Mouse (Mus musculus) G1E (cell line): ENCODE measurements at regions not wholly inside any gene's neighbourhood (a gene's known extent, or its start where the extent isn't known, plus 50 kb on each side); places are given as distances from the start of the nearest gene placed in this dataset.

Source experiments
- ATAC-seq: 2 replicates; pipeline ENCODE4 v1.8.0; 2016; ENCODE audit warnings: mild to moderate bottlenecking; ENCODE audit not compliant: insufficient number of reproducible peaks, poor library complexity, low FRiP score, severe bottlenecking; ENCODE audit errors: extremely low read depth
- DNase-seq: peaks from one replicate; pipeline ENCODE4 v3.0.0; 2012; ENCODE audit warnings: low spot score
- H3K27me3 ChIP-seq: 2 replicates; pipeline ENCODE4 v1.6.1; 2012; ENCODE audit warnings: mild to moderate bottlenecking, low read length, inconsistent platforms; ENCODE audit not compliant: insufficient read depth
- H3K36me3 ChIP-seq: replicated peaks from 2 replicates; pipeline ENCODE3; 2012; ENCODE audit warnings: mild to moderate bottlenecking, inconsistent platforms
- H3K4me1 ChIP-seq: 2 replicates; pipeline ENCODE4 v1.6.1; 2012; ENCODE audit warnings: low read depth, low read length, inconsistent platforms, mixed read lengths; ENCODE audit not compliant: insufficient read depth
- H3K4me3 ChIP-seq: 2 replicates; pipeline ENCODE4 v1.5.1; 2012; ENCODE audit warnings: low read depth, mild to moderate bottlenecking, inconsistent platforms, low read length, moderate library complexity, mixed read lengths
- H3K9me3 ChIP-seq: replicated peaks from 2 replicates; pipeline ENCODE4 v1.6.1; 2012; ENCODE audit warnings: inconsistent platforms
- CTCF ChIP-seq: IDR thresholded peaks from 2 replicates; pipeline ENCODE4 v1.5.1; 2012; ENCODE audit warnings: low read depth, low read length, inconsistent platforms, mixed read lengths
- GATA1 ChIP-seq: IDR thresholded peaks from 2 replicates; pipeline ENCODE4 v1.6.1; 2012; ENCODE audit warnings: borderline replicate concordance, low read length, inconsistent platforms, mixed read lengths
- GATA2 ChIP-seq: IDR thresholded peaks from 2 replicates; pipeline ENCODE4 v1.6.1; 2012; ENCODE audit warnings: low read depth, low read length, inconsistent platforms, borderline replicate concordance
- POLR2AphosphoS5 ChIP-seq: IDR thresholded peaks from 2 replicates; pipeline ENCODE4 v1.6.1; 2012; ENCODE audit warnings: low read depth, low read length, inconsistent platforms; ENCODE audit not compliant: insufficient replicate concordance
- TAL1 ChIP-seq: conservative IDR thresholded peaks from 2 replicates; pipeline ENCODE4 v1.6.1; 2012; ENCODE audit warnings: low read depth, low read length, inconsistent platforms, mixed read lengths

DNA sequence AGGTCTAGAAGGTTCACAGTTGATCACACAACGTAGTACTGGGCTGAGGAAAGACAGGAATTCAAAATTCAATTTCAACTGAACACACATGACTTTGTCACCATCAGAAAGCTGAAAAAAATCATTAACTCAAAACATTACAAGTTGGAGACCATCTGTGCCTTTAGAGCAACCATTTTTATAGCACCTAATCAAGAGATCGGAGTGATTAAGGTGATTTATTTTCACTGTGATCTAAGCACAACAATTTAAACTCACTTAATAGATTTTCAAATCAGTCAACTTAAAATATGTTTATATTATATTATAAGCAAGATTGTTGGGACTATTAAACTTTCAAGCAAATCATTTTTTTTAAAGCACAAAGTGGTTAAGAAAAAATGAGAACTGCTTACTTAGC is 165.7 kb downstream of the Tgfb2 start:
- DNase-seq, result no peak
- Histone ChIP-seq H3K36me3 (no peaks in the 10 kb centered on the region), H3K4me1 (no peaks in the 10 kb centered on the region), H3K27me3 (no peaks in the 10 kb centered on the region), H3K4me3 (no peak overlapping the region), H3K9me3 (peaks cover 27% of the 10 kb centered on the region)
- TF ChIP-seq CTCF (no peak), GATA2 (no peak), POLR2AphosphoS5 (no peak), TAL1 (no peak)
- ATAC-seq, result no peak

DNA sequence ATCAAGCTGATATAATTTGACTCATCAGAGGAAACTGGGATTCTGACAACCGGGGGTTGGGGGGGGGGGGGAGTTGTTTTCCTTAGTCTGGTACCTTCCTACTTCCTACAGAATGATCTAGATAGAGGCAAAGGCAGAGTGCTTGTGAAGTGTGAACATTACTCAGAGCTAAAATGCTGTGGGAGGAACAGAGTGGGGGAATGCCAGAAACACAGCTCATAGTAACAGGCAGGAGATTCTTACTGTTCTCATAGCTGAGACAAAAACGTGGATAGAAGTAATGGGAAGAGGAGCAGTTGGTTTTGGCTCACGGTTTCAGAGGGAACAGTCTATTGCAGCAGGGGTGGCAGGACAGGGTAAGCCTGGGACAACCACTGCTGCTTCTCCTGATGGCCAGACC is 167.6 kb downstream of the Tgfb2 start:
- Histone ChIP-seq H3K9me3 (peaks cover 26% of the 10 kb centered on the region), H3K36me3 (no peaks in the 10 kb centered on the region), H3K4me1 (no peaks in the 10 kb centered on the region), H3K27me3 (no peaks in the 10 kb centered on the region), H3K4me3 (no peak overlapping the region)
- no peak for TF ChIP-seq POLR2AphosphoS5
- DNase-seq (no peak), ATAC-seq (no peak)

DNA sequence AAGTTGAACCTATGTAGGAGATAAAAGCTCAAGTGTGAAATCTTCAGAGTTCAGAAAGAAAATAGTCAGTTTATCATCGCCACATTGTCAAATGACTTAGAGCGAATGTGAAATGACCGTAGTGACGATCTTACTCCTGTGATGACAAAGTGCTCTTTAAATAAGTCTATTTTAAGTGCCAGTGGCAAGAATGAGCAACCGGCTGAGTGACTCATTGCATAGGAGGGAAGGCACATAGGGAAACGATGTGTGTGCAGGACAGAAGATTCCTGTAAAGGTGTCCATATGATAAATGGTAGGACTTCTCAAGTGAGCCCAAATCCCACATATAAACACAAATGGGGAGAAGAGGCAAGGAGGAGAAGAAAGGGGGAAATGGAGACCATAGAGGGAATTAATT is 189.8 kb downstream of the Tgfb2 start:
- no peak for TF ChIP-seq GATA2
- H3K4me1 ChIP-seq, result no peaks in the 10 kb centered on the region
- H3K36me3 ChIP-seq, result no peaks in the 10 kb centered on the region
- DNase-seq, result no peak
- peaks cover 13% of the 10 kb centered on the region; the same call in 1 of the 2 replicates for H3K9me3 ChIP-seq
- no peak overlapping the region for H3K4me3 ChIP-seq
- H3K27me3 ChIP-seq, result no peaks in the 10 kb centered on the region
- ATAC-seq, result no peak

DNA sequence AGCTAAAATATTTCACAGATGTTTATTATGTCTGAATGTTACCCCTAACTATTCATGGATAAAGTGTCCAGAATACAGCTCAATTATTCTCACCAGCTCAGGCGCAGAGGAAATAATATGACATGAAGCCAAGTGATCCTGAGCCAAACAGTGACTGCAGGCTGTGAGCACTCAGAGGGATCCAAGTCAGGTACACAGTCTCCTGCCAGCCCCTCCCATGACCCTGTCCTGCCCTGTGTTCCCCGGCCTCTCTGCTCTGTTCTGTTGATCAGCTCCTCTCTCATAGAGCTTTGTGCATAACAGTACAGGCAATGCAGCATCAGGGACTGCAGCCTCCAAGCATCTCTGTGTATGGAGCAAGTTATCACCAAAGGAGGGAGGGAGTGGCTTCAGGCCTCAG is 190.7 kb downstream of the Tgfb2 start:
- ATAC-seq (no peak), DNase-seq (no peak)
- TF ChIP-seq GATA2 (no peak), TAL1 (no peak), POLR2AphosphoS5 (no peak), CTCF (no peak), GATA1 (no peak)
- Histone ChIP-seq H3K9me3 (peaks cover 17% of the 10 kb centered on the region), H3K4me1 (no peaks in the 10 kb centered on the region), H3K36me3 (no peaks in the 10 kb centered on the region), H3K4me3 (no peak overlapping the region), H3K27me3 (no peaks in the 10 kb centered on the region)

DNA sequence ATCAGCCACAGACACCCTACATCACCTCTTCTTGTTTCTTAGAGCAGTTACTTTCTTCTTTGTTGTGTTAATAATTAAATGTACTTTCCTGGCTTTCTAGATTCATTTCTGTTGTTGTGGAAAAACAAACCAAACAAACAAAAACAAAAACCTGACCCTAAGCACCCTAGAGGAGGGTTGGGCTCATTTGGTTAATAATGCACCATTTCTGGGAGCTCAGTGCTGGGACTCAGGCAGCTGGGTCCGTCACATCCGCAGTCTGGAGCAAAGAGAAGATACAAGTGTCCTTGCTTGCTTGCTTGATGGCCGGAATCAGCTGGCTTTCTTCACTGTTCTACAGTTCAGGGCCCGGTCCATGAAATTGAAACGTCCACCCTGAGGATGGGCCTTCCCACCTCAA is 191.9 kb downstream of the Tgfb2 start:
- H3K4me3 ChIP-seq, result no peak overlapping the region
- DNase-seq, result no peak
- no peak for ATAC-seq
- TF ChIP-seq GATA1, result no peak
- H3K36me3 ChIP-seq, result no peaks in the 10 kb centered on the region
- no peaks in the 10 kb centered on the region for H3K27me3 ChIP-seq
- H3K4me1 ChIP-seq, result no peaks in the 10 kb centered on the region
- peaks cover 20% of the 10 kb centered on the region for H3K9me3 ChIP-seq

DNA sequence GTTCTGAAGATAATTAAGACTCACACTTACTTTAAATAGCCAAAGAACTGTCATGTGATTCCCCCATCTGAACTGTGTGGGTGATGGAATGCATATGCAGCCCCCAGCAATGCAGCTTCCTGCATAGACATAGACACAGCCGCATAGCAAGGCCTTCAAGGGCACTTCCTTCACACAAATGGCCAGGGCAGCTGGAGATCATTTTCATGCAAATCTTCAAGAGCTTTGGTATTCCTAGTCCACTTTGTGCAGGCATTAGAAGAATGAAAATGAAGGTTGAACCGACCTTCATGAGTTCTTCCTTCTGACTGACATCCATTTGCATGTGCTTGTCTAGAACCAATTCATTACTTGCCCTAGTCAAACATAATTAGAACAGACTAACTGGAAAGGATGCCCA is 195.3 kb downstream of the Tgfb2 start:
- DNase-seq, result no peak
- H3K4me3 ChIP-seq, result no peak overlapping the region
- H3K36me3 ChIP-seq, result no peaks in the 10 kb centered on the region
- H3K9me3 ChIP-seq, result peaks cover 37% of the 10 kb centered on the region
- TF ChIP-seq GATA2 (no peak), CTCF (no peak), GATA1 (no peak), POLR2AphosphoS5 (no peak), TAL1 (no peak)
- no peaks in the 10 kb centered on the region for H3K4me1 ChIP-seq
- H3K27me3 ChIP-seq, result no peaks in the 10 kb centered on the region
- no peak for ATAC-seq

DNA sequence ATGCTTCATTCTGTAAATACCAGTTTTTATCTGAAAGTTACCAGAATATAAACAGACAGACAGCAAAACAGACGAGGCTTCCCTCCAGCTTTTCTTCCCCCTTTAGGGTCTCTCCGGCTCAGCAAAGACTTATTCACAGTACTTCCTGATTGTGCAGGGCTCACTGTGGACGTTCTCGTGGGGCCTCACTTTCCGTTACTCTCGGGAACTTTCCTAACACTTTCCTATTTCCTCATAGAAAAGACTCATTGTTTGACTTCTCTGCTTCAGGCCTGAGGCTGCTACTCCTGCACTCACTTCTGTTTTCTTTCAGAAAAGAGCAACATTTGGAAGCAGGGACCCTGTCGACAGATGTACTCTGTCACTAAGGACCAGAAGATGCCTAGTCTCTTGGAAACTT is 197.4 kb downstream of the Tgfb2 start:
- DNase-seq, result no peak
- TF ChIP-seq POLR2AphosphoS5, result no peak
- no peak for ATAC-seq
- Histone ChIP-seq H3K9me3 (peaks cover 40% of the 10 kb centered on the region), H3K4me3 (no peak overlapping the region), H3K36me3 (no peaks in the 10 kb centered on the region), H3K4me1 (no peaks in the 10 kb centered on the region), H3K27me3 (no peaks in the 10 kb centered on the region)

DNA sequence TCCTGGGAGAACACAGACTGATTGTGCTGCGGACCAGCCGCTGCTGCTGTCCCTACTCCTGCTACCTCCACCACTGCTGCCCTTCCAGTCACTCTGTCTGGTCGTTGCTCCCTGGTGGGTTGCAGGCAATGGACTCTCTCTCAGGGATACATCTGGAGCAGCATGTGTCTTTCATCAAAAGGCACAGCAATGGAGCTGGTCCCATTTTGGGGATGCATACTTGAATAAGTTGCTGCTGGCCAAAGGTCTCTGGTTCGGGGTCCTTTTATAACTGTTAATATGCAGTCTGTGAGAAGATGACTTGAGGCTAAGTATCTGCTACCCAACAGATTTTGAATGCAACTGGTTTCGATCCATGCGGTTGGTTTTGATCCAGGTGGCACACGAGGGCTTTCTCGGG is 197.8 kb downstream of the Tgfb2 start:
- Histone ChIP-seq H3K9me3 (peaks cover 42% of the 10 kb centered on the region), H3K36me3 (no peaks in the 10 kb centered on the region), H3K27me3 (no peaks in the 10 kb centered on the region), H3K4me3 (no peak overlapping the region), H3K4me1 (no peaks in the 10 kb centered on the region)
- TF ChIP-seq CTCF, result no peak
- TF ChIP-seq POLR2AphosphoS5, result no peak
- TF ChIP-seq TAL1, result no peak
- TF ChIP-seq GATA2, result no peak
- TF ChIP-seq GATA1, result no peak
- ATAC-seq (no peak), DNase-seq (no peak)
